Mouse (Mus musculus) heart, postnatal 0 days (tissue): Measurements from ENCODE around the gene Gstm6.

Source experiments
- CTCF ChIP-seq: IDR thresholded peaks from 2 replicates; pipeline ENCODE4 v1.5.1; 2016; ENCODE audit warnings: antibody characterized with exemption, control low read depth, low read depth
- EP300 ChIP-seq: IDR thresholded peaks from 2 replicates; pipeline ENCODE4 v1.6.1; 2016; ENCODE audit warnings: antibody characterized with exemption, low read depth

DNA sequence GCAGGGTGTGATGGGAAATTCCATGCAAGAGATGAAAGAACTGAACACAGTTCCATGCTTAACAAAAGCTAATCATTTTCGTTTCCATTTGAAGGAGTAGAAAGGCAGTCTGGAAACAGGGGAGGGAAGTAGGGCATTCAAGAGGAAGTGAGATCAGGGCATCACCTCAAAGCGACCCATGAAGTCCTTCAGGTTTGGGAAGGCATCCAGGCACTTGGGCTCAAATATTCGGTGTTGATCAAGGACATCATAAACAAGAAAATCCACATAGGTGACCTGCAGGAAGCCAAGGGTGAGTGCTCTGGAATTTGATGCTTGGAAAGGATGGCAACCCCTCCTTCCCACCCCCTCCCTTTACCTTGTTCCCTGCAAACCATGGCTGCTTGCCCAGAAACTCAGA lies 40.2 kb upstream of the Gstm6 start:
- no peak for TF ChIP-seq CTCF
- no peak for TF ChIP-seq EP300
